Mouse (Mus musculus): ENCODE data around the gene Cdc34.

- TF ChIP-seq CTCF (IDR thresholded peaks at IDR 0.05; ENCODE audit: low read depth) (no peak), EP300 (IDR thresholded peaks at IDR 0.05; ENCODE audit: low read depth) (no peak)
Observed at GRCm38 (mm10) chr10:79689178-79689577, 7.2 kb downstream of the Cdc34 start.
